Mouse (Mus musculus) cerebellum, adult (tissue): ENCODE measurements around the gene Rps6ka1.

Experiments
- ATAC-seq: cut with Nextera tagmentation; 2 replicates; pipeline ENCODE4 v1.9.2; 2017; ENCODE audit warnings: mild to moderate bottlenecking, moderate library complexity, mixed read lengths; ENCODE audit not compliant: insufficient number of reproducible peaks, low FRiP score, low TSS enrichment

Gene Rps6ka1

DNA sequence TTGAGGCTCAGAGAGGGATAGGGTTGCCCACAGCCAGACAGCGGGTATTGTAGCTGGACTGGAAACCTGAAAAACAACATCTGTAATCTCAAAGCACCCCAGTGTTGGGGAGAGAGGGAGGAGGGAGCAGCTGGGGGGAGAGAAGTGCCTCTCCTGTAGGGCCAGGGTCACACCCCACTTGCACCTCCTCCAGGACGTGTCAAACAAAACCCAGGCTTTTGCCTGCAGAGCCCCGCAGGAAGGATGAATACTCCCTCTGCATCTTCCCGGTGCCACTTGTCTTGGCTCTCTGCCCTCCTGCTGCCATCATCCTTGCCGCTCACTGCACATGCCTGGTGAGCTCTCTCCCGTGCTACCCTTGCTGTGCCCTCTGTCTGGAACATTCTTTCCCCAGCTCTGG lies 10.6 kb upstream of the Rps6ka1 start:
- no peak for ATAC-seq

DNA sequence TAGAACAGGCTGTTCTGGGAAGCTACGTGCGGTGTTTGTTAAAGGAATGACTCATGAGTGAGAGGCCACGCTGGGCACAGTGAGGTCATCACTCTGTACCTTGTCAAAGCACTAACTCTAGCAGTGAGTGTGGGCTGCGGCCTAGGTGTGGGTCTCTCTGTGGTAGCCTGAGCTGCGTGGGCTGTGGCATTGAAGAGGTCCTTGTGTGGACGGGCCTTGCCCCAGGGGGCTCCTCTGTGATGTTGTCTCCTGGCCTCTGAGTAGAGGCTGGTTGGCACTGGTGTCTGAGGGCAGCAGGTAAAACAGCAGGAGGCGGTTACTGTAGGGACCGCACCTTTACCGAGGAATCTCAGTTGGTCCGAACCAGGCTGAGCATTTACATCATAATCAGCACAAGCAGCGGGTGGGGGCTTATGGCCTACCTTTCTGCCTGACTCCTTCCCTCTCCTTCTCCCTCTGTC lies 9.9 kb upstream of the Rps6ka1 start:
- ATAC-seq: peak; percentile 78; the same call in 1 of the 2 replicates

DNA sequence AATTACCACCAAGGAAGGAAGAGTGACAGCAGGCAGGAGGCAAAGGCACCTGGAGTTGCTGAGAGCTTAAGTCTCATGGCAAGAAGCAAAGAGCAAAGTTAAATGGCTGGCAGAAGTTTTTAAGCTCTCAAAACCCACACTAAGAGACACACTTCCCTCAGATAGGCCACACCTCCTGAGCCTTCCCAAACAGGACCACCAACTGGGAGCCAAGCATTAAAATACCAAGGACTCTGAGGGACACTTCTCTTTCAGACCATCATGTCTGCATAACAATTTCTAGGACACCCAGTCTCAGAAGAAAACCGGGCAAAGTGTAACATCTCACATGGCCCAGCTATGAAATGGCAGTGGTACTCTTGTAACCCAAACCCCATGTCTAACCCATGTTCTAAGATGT lies 9.4 kb upstream of the Rps6ka1 start:
- no peak for ATAC-seq

DNA sequence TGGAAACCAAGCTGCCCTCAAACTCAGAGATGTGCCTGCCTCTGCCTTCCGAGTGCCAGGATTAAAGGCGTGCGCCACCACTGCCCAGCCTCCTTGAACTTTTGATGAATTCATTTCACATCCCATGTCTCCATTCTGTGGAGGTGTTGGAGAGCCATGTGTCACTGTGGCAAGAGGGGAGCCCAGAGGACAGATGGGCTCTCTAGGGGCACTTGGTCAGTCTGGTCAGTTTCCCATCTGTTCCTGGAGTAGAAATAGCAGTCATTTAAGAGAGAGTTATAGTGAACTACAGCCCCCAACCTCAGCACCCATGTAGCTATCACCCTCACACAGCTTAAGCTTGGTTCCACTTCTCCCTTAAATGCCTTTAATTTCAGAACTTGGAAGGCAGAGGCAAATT lies 8.4 kb upstream of the Rps6ka1 start:
- ATAC-seq: no peak

DNA sequence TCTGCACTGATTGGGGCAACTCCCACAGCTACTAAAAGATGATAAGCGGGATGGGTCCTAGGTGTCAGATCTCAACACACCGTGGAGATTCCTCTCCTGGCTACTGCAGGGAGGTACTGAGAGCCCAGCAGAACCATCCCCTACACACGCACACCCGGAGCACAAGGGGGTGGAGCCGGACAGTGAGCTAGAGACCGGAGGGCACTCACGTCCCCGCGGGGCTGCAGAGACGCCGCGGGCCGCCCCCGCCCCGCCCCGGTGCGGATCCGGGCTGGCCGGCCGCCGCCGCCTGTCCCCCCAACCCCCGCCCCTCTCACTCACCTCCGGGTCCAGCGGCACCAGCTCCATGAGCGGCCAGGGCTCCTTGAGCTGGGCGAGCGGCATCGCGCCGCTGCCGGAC lies 348 bp downstream of the Rps6ka1 start:
- peak; percentile 34; the same call in 1 of the 2 replicates for ATAC-seq

DNA sequence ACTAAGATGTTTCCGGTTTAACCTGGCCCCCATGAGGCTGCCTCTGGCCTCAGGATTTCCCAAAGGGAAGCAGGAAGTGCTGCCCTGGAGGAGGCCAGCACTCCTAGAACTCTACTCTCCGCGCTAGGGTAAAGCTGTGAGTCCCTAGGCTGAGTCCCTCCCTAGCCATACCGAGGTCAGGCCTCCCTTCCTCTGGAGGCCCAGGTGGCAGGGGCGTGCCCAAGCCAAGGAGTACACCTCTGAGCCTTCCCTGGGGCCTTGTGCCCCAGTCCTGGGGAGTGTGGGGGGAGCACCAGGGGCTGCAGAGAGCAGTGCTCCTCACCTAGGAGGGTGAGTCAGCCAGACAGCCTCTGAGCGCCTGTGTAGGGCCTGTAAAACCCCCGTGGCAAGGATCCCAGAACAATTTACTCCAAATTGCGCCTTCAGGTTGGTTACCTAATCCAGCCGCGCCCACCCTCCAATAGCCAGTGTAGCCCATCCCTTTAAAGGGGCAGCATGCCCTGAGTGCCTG lies 1.6 kb downstream of the Rps6ka1 start:
- ATAC-seq: no peak

DNA sequence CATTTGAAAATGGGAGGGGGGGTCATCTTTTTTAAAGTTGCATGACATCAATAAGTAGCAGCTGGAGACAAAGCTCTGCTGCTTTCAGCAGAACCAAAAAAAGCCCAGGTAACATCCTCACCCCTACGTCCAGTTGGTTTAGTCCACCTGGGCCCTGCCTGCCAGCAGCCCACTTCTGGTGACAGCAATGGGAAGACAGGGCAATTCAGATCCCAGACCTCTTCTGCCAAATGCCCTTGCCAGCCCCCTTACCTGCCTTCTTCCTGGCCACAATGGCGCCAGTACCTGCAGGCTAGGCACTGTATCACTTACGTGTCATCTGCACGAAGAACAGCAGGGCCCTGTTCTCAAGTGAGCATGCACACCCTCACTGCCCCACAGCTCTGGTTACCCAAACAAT lies 2.3 kb downstream of the Rps6ka1 start:
- 0 out of 2 replicates have a peak, but pooled peaks have one; percentile 10 for ATAC-seq

DNA sequence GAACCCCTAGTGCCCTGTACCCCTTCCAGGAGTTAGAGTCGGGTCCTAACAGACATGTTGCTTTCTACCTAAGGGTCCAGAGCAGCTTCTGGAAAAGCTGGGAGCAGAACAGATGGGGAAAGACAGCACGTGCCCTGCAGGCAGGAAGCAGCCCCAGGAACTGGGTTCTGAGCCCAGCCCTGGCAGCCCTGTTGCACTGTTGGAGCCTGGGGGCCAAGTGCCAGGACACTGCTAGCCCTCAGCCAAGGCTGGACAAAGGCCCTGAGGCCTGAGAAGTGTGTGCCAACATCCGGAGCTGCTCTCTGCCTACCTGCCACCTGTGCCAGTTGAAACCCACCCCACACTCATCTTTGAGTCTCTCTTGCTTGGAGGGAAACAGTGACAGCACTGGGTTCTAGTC lies 2.7 kb downstream of the Rps6ka1 start:
- peak; percentile 68 for ATAC-seq

DNA sequence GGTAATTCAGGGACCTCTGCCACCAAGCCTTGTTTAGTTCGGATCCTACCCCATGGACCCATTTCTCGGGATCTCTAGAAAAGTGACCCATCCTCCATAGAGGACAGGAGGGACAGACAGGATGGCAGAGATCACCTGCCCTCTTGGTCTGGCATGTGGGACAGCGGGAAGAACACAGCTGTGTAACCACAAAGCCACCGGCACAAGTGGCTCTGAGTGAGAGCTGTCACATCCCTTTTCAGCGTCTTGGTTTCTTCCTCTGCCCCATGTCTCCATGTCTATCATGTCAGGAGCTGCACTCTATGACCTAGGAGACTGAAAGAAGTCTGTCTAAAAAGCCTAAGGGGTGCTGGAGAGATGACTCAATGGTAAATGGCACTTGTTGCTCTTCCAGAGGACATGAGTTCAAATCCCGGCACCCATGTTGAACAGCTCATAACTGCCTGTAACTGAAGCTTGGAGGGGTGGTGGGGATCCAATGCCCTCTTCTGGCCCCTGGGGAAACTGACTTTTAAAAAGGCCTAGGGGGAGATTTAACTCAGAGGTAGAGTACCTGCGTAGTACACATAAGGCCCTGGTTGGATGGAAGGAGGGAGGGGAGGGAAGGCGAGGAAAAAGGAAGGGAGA lies 3.4 kb downstream of the Rps6ka1 start:
- no peak for ATAC-seq

DNA sequence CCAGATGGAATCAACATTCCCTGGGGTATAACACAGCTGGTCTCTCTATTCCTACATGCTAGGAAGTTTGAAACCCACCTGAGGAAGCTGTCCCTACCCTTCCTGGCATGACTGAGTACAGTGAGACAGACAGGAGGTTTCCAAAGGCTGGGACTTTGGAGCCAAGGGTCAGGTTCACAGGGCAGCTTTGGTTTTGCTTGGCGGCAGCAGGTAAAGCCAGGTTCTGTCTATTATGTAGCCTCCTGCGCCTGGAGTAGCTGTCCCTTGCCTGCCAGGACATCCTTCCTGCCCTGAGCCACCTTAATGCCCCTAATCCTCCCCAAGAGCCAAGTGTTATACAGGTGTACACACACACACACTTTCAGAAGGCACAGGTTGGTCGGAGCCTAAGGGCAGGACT lies 5.7 kb downstream of the Rps6ka1 start:
- no peak for ATAC-seq

DNA sequence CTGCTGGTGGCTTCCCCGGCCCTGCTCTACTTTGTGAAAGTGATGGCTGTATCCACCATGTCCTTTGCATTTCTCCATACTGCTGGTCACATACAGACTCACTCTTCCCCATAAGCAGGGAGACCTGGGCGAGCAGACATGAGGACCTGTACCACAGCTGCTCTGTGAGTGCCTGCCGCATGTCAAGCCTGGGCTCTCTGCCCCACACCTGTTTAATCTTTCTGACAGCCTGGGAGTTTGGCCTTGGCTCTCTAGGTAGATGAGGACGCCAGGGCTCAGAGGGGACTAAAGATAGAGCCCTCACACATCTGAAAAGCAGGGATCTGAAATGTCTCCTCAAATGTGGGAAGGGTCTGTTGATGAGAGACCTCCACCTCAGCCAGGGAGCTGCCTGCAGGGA lies 6.2 kb downstream of the Rps6ka1 start:
- ATAC-seq: no peak

DNA sequence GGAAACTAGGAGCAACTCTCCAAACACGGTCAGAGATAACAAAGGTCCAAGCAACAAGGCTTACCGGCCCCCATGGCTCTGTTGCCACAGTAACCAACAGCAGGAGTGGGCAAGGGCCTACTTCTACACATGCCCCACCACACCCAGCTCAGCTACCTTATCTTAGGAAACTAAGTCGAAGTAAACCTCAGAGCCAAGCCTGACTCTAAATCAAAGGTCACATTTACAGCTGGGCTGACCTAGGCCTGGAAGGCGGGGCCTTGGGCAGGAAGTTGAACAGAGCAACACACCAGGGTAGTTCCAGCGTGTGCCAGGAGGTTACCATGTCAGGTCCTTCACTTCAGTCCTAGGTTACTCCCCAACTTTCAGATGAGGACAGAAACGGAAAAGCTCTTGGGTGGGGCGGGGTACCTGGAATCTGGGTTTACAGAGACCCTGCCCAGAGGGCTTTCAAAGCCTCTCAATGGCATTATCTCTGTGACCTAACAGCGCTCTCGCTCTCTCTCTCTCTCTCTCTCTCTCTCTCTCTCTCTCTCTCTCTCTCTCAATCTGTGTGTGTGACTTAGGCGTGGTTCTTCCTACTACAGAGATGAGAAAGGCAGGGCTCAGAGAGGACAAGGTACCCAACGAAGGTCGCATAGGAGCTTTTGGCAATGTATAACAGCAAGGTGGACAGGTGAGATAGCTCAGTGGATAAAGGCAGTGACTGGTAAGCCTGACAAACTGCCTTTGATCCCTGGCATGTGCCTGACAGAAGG lies 8.3 kb downstream of the Rps6ka1 start:
- no peak for ATAC-seq

DNA sequence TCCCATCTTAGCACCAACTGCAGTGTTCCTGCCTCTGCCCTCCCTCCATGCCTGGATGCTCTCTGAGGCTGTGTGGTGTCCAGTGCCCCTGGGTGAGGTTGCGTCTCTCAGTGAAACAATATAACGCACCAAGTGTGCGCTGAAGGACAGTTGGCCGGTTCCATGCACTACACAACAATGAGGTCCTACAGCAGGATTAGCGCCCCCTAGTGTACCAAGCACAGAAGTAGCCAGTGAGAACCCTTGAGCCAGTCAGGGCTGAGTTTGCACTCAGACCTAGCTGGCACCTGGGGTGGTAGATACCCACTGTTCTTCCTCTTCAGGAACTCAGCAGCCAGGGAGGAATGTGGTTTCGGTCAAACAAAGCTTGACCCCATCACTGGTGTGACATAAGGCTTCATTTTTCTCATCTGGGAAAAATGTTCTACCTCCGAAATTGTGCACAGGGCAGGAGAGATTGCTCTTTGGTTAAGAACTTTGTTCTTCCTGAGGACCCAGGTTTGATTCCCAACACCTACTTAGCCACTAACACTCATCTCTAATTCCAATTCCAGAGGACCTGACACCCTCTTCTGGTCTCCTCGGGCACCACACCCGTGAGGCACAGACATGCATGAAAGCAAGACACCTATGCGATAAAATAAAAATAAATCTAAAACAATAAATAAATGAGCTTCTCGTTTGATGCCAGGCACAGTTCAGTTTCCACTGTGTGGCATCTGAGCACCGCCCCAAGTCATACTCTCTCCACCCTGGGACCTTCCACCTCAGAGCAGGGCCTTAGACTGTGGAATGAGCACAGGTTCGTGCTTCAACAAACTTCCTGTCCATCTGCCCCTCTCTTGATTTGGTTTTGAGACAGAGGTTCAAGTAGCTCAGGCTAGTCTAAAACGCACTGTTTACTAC lies 9.5 kb downstream of the Rps6ka1 start:
- no peak for ATAC-seq

DNA sequence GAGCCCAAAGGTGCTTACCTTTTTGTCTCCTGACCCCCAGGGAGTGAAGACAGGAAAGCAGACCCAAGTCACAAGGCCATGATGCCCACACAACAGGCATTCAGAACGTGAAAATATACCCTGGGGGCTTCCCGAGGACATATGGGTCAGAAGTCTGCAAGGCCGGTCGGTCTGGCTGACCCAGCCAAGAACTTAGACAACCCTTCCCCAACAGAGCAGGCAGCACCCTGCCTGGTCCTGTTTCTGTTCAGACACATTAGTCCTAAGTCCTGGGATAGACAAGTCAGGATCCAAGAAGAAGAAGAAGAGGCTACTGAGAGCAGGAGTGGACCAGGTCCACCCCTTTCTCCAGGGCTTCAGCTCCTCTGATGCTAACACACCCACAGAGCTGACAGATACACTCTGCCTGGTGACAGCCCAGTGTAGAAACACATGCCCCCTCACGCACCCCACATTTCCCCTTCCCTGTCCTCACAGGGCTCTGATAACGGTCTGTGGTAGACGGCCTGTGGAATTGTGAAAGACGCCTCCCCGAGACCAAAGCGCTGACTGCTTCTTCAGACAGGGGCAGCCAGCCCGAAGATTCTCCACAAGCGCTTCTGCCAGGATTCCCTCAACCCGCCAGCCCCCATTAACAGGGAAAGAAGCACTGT lies 12.6 kb downstream of the Rps6ka1 start:
- no peak for ATAC-seq

DNA sequence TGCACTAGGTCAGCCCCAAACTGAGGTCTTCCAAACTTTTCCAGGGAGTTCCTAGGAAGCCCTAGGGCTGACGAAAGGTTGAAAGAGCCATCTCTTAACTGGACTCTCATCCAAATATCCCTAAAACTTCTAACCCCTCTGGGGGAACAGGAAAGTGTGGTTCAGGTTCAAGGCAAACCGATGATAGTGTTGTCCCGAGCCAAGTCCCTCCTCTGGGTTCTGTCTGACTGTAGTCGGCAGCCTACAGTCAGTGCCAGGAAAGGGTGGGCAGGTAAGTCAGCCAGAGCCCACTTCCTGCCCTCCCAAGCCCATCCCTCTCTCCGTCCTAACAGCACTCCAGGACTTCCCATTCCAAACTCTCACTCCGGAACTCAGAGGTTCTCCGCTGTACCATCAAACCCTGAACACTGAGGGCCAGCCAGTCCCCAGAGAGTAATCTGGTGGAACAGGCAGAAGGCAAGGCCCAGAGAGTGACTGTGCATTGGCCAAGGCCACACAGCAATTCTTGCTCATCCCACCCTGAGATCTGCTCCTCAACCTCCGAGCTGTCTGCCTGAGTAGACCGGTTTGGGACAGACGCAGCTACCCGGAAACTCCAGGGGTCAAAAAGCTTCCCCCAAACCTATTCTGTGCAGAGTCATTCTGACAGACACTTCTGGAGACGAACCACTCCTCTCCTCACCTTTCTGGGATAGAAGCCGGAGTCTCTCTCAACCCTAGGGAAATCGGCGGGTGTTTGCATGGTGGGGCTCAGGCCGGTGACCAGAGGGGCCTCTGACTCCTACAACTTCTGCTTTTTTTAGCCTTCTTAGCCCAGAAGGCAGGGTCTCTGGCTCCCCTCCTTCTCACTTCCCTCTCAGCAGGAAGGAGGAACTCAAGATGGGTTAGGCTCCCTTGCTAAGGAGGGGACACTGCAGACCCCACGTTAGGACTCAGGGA lies 13.4 kb downstream of the Rps6ka1 start:
- ATAC-seq: no peak

DNA sequence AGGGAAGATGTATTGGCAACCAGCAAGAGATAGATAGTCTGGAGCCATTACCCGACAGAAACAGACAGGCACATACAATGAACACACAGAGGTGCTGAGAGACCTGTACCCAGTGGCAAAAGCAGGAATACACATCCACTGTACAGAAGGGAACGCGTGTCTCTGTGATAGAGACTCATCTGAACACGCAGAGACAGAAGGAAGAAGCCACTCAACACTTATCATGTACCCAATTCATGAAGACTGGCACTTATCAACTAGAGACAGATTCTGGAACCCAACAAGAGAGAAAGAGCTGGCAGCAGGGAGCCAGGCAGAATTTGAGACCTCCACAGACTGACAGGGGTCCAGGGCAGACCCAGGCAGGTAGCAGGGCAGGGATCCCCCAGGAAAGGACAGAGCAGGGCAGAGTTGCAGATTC lies 14.2 kb downstream of the Rps6ka1 start:
- ATAC-seq: no peak

DNA sequence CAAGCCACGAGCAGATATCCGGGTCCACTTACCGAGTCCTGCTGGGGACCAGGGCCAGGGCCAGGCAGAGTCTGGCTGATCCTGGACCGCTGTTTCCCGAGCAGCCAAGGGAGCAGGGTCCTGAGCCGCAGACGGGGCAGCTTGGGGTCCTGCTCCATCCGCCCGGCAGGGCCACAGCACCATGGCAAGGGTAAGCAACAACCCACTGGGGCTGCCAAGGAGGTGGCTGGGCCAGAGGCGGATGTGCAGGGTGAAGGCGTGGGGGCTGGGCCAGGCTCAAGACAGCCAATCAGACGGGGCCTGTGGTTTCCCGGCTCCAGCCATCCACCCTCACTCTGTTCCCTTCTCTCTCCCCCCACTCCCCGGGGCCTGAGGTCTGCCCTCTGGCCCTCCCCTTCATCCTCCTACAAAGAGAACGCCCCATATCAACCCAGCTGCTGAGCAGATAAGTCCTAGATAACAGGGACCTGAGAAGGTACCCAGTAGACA lies 14.7 kb downstream of the Rps6ka1 start:
- ATAC-seq: no peak

DNA sequence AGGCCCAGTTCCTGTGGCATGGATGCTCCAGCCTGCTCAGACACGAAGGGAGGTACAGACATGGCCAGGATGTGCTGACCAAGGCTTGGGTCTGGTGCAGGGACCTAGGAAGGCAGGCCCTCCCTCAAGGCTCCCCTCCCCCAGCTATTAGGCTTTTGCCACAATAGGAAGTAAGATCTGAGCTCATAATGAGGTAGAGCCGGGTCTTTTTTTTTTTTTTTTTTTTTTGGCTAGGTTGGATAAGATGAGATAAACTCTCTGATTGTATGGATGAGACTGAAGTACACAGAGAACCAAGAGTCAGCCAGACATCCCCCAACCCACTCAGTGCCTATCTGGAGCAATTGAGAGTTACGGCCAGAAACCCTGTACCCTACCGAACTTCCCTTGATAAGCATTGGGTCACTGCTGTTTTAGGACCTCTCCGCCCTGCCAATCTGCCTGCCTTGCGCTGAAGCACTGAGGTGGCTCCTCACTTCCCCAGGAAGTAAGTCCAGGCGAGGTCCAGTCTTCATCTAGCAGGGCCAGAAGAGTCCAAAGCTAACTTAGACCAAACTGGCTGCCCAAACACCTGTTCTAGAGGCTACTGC lies 15.3 kb downstream of the Rps6ka1 start:
- no peak for ATAC-seq

DNA sequence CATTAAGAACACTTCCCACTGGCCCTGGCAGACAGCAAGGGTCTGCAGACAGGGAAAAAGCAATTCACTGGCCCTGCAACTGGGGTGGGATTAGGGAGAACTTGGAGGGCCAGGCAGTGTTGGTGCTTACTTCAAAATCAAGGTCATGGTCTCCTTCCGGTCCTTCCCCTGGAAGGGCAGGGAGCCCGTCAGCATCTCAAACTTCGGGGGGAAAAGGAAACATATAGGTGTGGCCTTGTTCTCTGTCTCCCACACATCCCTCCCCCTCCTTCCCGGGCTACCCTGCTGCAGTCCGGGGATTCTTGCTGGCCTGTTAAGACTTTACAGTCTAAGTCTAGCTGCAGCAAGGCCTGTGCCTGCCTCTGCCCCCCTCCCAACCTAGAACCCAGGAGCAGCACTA lies 22.4 kb downstream of the Rps6ka1 start:
- no peak for ATAC-seq
